Mouse (Mus musculus) embryonic facial prominence, embryonic 15.5 days (tissue): Measurements from ENCODE around the gene Lig3. TPM values are rescaled to one million over a fixed set of nuclear protein-coding genes. Genes with fewer than 3 reads are reported as not detected.
A peak's percentile ranks its signal among the peaks of the same experiment; 100 is the strongest.

Source experiments
- ATAC-seq: fragments of 200-750 bp; cut with Nextera tagmentation; 2 replicates; pipeline ENCODE4 v1.8.0; 2017; ENCODE audit warnings: low read depth, moderate TSS enrichment; ENCODE audit not compliant: insufficient number of reproducible peaks, low FRiP score, low TSS enrichment
- H3K27ac ChIP-seq: fragments of 300-500 bp; sonication (generic); replicated peaks from 2 replicates; pipeline ENCODE4 v1.5.1; 2015; ENCODE audit warnings: mild to moderate bottlenecking, inconsistent platforms
- H3K27me3 ChIP-seq: fragments of 300-500 bp; sonication (generic); 2 replicates; pipeline ENCODE4 v1.6.1; 2015; ENCODE audit warnings: inconsistent platforms
- H3K36me3 ChIP-seq: fragments of 300-500 bp; sonication (generic); 2 replicates; pipeline ENCODE4 v1.6.1; 2015; ENCODE audit warnings: mild to moderate bottlenecking, inconsistent platforms
- H3K4me1 ChIP-seq: fragments of 300-500 bp; sonication (generic); 2 replicates; pipeline ENCODE4 v1.6.1; 2015; ENCODE audit warnings: inconsistent platforms
- H3K4me2 ChIP-seq: fragments of 300-500 bp; sonication (generic); replicated peaks from 2 replicates; pipeline ENCODE4 v1.6.1; 2015; ENCODE audit warnings: mild to moderate bottlenecking, inconsistent platforms
- H3K4me3 ChIP-seq: fragments of 300-500 bp; sonication (generic); replicated peaks from 2 replicates; pipeline ENCODE4 v1.5.1; 2015; ENCODE audit warnings: mild to moderate bottlenecking, inconsistent platforms
- H3K9ac ChIP-seq: fragments of 300-500 bp; sonication (generic); 2 replicates; pipeline ENCODE4 v1.6.1; 2015; ENCODE audit warnings: inconsistent platforms
- H3K9me3 ChIP-seq: fragments of 300-500 bp; sonication (generic); replicated peaks from 2 replicates; pipeline ENCODE4 v1.6.1; 2016; ENCODE audit warnings: inconsistent platforms
- WGBS: fragments of 180-500 bp; shearing (Covaris S2); methylation state at CpG from one replicate; pipeline ENCODE4 v1.1.7; 2015; 5-methylcytosine and 5-hydroxymethylcytosine counted together
- polyA plus RNA-seq: library from polyadenylated mRNA; unstranded; fragments of >200 nt; fragmentation: Nextera tagmentation; extraction: Ambion mirVana; gene quantifications from 2 replicates; pipeline ENCODE4 v1.2.1, GENCODE M21; 2015

Gene Lig3
- polyA plus RNA-seq, 1 experiment from 2014 or later: 26.5 TPM

- Histone ChIP-seq H3K4me3 (peak overlapping the region; percentile 92), H3K9me3 (no peaks in the 10 kb centered on the region), H3K27me3 (no peaks in the 10 kb centered on the region), H3K4me1 (peaks cover 19% of the 10 kb centered on the region), H3K4me2 (peak overlapping the region; percentile 86), H3K9ac (peak overlapping the region; percentile 82), H3K27ac (peak overlapping the region; percentile 96), H3K36me3 (peaks cover 12% of the 10 kb centered on the region)
- ATAC-seq: peak; percentile 72
- 1% methylated on average over 28 of the region's 28 CpGs for WGBS
Observed at GRCm38 (mm10) chr11:82764438-82764924, 16.4 kb upstream of the Lig3 start.

GRCm38 (mm10) chr11:82780134-82780533 is 774 bp upstream of the Lig3 start:
- ATAC-seq: no peak
- peaks cover 16% of the 10 kb centered on the region for H3K36me3 ChIP-seq
- H3K27ac ChIP-seq: no peak overlapping the region; the same call in 1 of the 2 replicates
- peaks cover 16% of the 10 kb centered on the region for H3K4me1 ChIP-seq
- WGBS: 42% methylated on average over 5 of the region's 5 CpGs
- H3K4me3 ChIP-seq: peak overlapping the region; percentile 88
- no peaks in the 10 kb centered on the region for H3K27me3 ChIP-seq
- peak overlapping the region; percentile 65 for H3K4me2 ChIP-seq
- no peaks in the 10 kb centered on the region for H3K9me3 ChIP-seq
- peak overlapping the region; percentile 67 for H3K9ac ChIP-seq

GRCm38 (mm10) chr11:82782197-82782596 is 1.3 kb downstream of the Lig3 start:
- Histone ChIP-seq H3K27ac (peak overlapping the region; percentile 97), H3K9me3 (no peaks in the 10 kb centered on the region), H3K4me2 (peak overlapping the region; percentile 65), H3K27me3 (no peaks in the 10 kb centered on the region), H3K36me3 (peaks cover 34% of the 10 kb centered on the region), H3K4me3 (peak overlapping the region; percentile 88), H3K4me1 (peaks cover 16% of the 10 kb centered on the region), H3K9ac (peak overlapping the region; percentile 67)
- 38% methylated on average over 6 of the region's 6 CpGs for WGBS
- no peak for ATAC-seq

GRCm38 (mm10) chr11:82783453-82783852 is 2.5 kb downstream of the Lig3 start:
- Histone ChIP-seq H3K27me3 (no peaks in the 10 kb centered on the region), H3K4me3 (no peak overlapping the region), H3K9ac (no peak overlapping the region), H3K4me1 (peaks cover 16% of the 10 kb centered on the region), H3K27ac (no peak overlapping the region), H3K4me2 (no peak overlapping the region), H3K9me3 (no peaks in the 10 kb centered on the region), H3K36me3 (peaks cover 46% of the 10 kb centered on the region)
- 93% methylated on average over 11 of the region's 11 CpGs for WGBS
- no peak for ATAC-seq

- Histone ChIP-seq H3K27me3 (no peaks in the 10 kb centered on the region), H3K36me3 (peaks cover 23% of the 10 kb centered on the region), H3K9ac (no peak overlapping the region), H3K27ac (no peak overlapping the region), H3K4me3 (no peak overlapping the region), H3K4me1 (no peaks in the 10 kb centered on the region), H3K4me2 (no peak overlapping the region), H3K9me3 (no peaks in the 10 kb centered on the region)
- WGBS: 67% methylated on average over 3 of the region's 3 CpGs
- no peak for ATAC-seq
Observed at GRCm38 (mm10) chr11:82806656-82807055, 25.7 kb downstream of the Lig3 start.

- Histone ChIP-seq H3K27ac (no peak overlapping the region), H3K36me3 (peaks cover 19% of the 10 kb centered on the region)
Observed at GRCm38 (mm10) chr11:82807370-82807769, 26.5 kb downstream of the Lig3 start.

GRCm38 (mm10) chr11:82808485-82808884 is 27.6 kb downstream of the Lig3 start:
- Histone ChIP-seq H3K27me3 (no peaks in the 10 kb centered on the region), H3K4me2 (no peak overlapping the region), H3K36me3 (peaks cover 8% of the 10 kb centered on the region), H3K4me1 (no peaks in the 10 kb centered on the region), H3K9me3 (no peaks in the 10 kb centered on the region), H3K27ac (no peak overlapping the region), H3K4me3 (no peak overlapping the region), H3K9ac (no peak overlapping the region)
- 70% methylated on average over 5 of the region's 5 CpGs for WGBS
- ATAC-seq: no peak

More at GRCm38 (mm10) chr11:82807370-82807769, 26.5 kb downstream of the Lig3 start:
- WGBS: 73% methylated on average over 3 of the region's 3 CpGs
- Histone ChIP-seq H3K4me3 (no peak overlapping the region), H3K27me3 (no peaks in the 10 kb centered on the region), H3K9me3 (no peaks in the 10 kb centered on the region), H3K4me1 (no peaks in the 10 kb centered on the region), H3K9ac (no peak overlapping the region), H3K4me2 (no peak overlapping the region)
- no peak for ATAC-seq

- 0 out of 2 replicates have a peak, but pooled peaks cover 3% of the 10 kb centered on the region for H3K4me1 ChIP-seq
- no peak overlapping the region for H3K4me3 ChIP-seq
- H3K27me3 ChIP-seq: no peaks in the 10 kb centered on the region
- H3K9me3 ChIP-seq: no peaks in the 10 kb centered on the region
- no peak overlapping the region for H3K27ac ChIP-seq
- no peaks in the 10 kb centered on the region for H3K36me3 ChIP-seq
- H3K9ac ChIP-seq: no peak overlapping the region
- peak; percentile 19; the same call in 1 of the 2 replicates for ATAC-seq
- 49% methylated on average over 4 of the region's 4 CpGs for WGBS
- no peak overlapping the region for H3K4me2 ChIP-seq
Observed at GRCm38 (mm10) chr11:82819350-82819749, 38.4 kb downstream of the Lig3 start.

- Histone ChIP-seq H3K27me3 (no peaks in the 10 kb centered on the region), H3K36me3 (no peaks in the 10 kb centered on the region), H3K4me3 (no peak overlapping the region), H3K27ac (no peak overlapping the region), H3K4me1 (0 out of 2 replicates have a peak, but pooled peaks cover 3% of the 10 kb centered on the region), H3K4me2 (no peak overlapping the region), H3K9me3 (no peaks in the 10 kb centered on the region), H3K9ac (no peak overlapping the region)
- ATAC-seq: no peak
- WGBS: 80% methylated on average over 13 of the region's 13 CpGs
Observed at GRCm38 (mm10) chr11:82820788-82821456, 40.0 kb downstream of the Lig3 start.

GRCm38 (mm10) chr11:82826818-82827217 is 45.9 kb downstream of the Lig3 start:
- ATAC-seq: no peak
- H3K4me2 ChIP-seq: no peak overlapping the region

GRCm38 (mm10) chr11:82831008-82831893 is 50.3 kb downstream of the Lig3 start:
- 8% methylated on average over 10 of the region's 10 CpGs for WGBS
- Histone ChIP-seq H3K9me3 (no peaks in the 10 kb centered on the region), H3K4me2 (peak overlapping the region; percentile 32), H3K9ac (no peak overlapping the region), H3K27me3 (no peaks in the 10 kb centered on the region), H3K4me1 (peaks cover 13% of the 10 kb centered on the region), H3K4me3 (no peak overlapping the region; the same call in 1 of the 2 replicates), H3K27ac (peak overlapping the region; percentile 22; the same call in 1 of the 2 replicates), H3K36me3 (no peaks in the 10 kb centered on the region)
- ATAC-seq: no peak

More at GRCm38 (mm10) chr11:82826818-82827217, 45.9 kb downstream of the Lig3 start:
- Histone ChIP-seq H3K9ac (no peak overlapping the region), H3K4me3 (no peak overlapping the region), H3K4me1 (peaks cover 14% of the 10 kb centered on the region), H3K36me3 (no peaks in the 10 kb centered on the region), H3K27ac (no peak overlapping the region), H3K9me3 (no peaks in the 10 kb centered on the region), H3K27me3 (no peaks in the 10 kb centered on the region)
